Mouse (Mus musculus): ENCODE measurements around the gene Rab25. TPM values are rescaled to one million over a fixed set of nuclear protein-coding genes. Genes with fewer than 3 reads are reported as not detected.

Rab25 gene
- polyA plus RNA-seq, 1 experiment = 35.1 TPM

DNA sequence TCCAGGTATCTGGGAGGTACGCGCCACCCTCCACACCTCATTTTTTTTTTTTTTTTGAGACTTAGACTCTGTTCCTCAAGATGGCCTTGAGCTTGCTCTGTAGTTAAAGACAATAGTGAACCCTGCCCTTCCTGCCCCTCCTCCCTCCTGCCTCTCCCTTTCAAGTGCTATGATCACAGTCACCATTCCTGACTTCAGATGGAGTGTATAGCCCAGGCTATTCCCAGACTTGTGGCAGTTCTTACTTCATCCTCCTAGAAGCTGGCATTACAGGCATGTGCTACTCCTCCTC lies 33.1 kb downstream of the Rab25 start:
- Histone ChIP-seq H3K4me3 (ENCODE audit: low read depth, low read length) (no peak overlapping the region), H3K9me3 (replicated peaks; ENCODE audit: control insufficient read depth, insufficient read depth, low read length, poor library complexity, severe bottlenecking) (no peaks in the 10 kb centered on the region), H3K4me1 (ENCODE audit: control insufficient read depth, insufficient read depth, low read length) (peaks cover 33% of the 10 kb centered on the region), H3K27me3 (ENCODE audit: control insufficient read depth, insufficient read depth, low read length, poor library complexity, severe bottlenecking) (no peaks in the 10 kb centered on the region), H3K27ac (ENCODE audit: insufficient read depth, low read length) (no peak overlapping the region), H3K9ac (ENCODE audit: low read depth, poor library complexity, severe bottlenecking) (no peak overlapping the region), H3K36me3 (ENCODE audit: control insufficient read depth, insufficient read depth, low read length, poor library complexity, severe bottlenecking) (no peaks in the 10 kb centered on the region)
- TF ChIP-seq EP300 (IDR thresholded peaks at IDR 0.05; ENCODE audit: insufficient read depth, low read depth, low read length) (no peak), POLR2A (IDR thresholded peaks at IDR 0.05; ENCODE audit: insufficient read depth, low read length) (no peak), CTCF (IDR thresholded peaks at IDR 0.05; ENCODE audit: low read depth, low read length) (no peak)

DNA sequence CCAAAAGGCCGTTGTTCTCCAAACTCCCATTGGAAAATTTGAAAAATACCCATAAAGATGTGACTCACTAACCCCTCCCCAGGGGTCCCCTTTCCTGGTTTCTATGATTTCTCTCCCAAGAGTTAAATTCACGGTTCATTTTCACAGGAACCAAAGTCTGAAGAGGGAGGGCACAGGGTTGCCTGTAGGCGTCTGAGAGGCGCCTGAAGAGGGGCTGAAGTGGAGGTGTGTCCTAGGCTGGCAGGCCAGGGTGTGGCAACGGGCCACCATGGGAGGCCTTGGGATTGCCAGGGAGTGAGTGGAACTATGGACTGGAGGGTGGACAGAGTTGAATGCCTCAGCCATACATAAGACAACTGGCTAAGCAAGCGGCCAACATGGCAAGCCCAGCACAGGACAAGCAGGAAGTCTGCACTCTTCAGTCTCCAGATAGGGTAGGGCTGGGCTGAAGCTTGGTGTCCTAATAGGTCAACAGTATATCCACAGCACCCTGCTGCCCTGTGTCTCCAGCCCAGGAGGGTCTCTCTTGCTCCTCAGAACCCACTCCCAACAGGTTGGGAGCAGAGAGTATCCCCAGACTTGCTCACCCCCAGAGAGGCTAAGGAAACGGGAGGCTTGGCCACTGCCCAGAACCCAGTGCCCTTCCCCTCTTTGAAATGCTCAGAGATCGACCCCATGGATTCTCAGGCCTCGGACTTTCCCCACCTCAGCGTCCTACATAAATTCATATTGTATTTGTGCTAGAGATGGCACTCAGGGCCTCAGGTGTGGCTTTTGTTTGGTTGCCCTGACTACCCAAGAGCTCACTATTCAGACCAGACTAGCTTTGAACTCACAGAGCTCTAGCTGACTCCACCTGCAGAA lies 33.6 kb downstream of the Rab25 start:
- H3K9ac ChIP-seq (ENCODE audit: low read depth, poor library complexity, severe bottlenecking) = no peak overlapping the region
- no peak for TF ChIP-seq EP300 (IDR thresholded peaks at IDR 0.05; ENCODE audit: insufficient read depth, low read depth, low read length)
- TF ChIP-seq POLR2A (IDR thresholded peaks at IDR 0.05; ENCODE audit: insufficient read depth, low read length) = no peak
- TF ChIP-seq CTCF (IDR thresholded peaks at IDR 0.05; ENCODE audit: low read depth, low read length) = no peak
- H3K36me3 ChIP-seq (ENCODE audit: control insufficient read depth, insufficient read depth, low read length, poor library complexity, severe bottlenecking) = no peaks in the 10 kb centered on the region
- no peaks in the 10 kb centered on the region for H3K9me3 ChIP-seq (replicated peaks; ENCODE audit: control insufficient read depth, insufficient read depth, low read length, poor library complexity, severe bottlenecking)
- H3K4me3 ChIP-seq (ENCODE audit: low read depth, low read length) = no peak overlapping the region
- H3K4me1 ChIP-seq (ENCODE audit: control insufficient read depth, insufficient read depth, low read length) = peaks cover 33% of the 10 kb centered on the region
- H3K27ac ChIP-seq (ENCODE audit: insufficient read depth, low read length) = no peak overlapping the region
- H3K27me3 ChIP-seq (ENCODE audit: control insufficient read depth, insufficient read depth, low read length, poor library complexity, severe bottlenecking) = no peaks in the 10 kb centered on the region

DNA sequence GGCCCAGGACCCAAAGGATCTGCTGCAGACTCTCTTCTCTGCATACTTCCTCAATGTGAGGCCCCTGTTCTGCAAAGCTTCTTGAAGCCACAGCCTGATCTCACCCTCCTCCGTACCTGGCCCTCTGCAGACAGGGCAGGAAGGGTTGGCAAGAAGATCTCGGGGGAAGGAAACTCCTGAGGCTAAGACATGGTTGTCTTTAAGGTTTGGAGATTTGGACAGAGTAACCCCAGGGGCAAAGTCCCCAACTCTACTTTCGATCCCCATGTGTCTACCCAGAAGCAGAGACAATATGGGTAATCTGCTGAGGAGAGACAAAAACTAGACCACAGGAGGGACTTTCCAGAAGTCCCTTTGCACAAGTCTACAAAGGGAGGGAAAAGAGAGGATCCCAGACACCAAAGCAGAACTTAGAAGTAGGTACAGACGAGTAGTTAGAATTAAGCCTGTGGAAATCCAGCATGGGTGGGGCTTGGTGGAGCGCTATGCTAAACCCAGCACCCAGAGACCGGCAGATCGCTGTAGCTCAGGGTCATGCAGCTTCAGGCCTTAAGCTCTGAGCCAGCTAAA lies 34.5 kb downstream of the Rab25 start:
- Histone ChIP-seq H3K27me3 (ENCODE audit: control insufficient read depth, insufficient read depth, low read length, poor library complexity, severe bottlenecking) (no peaks in the 10 kb centered on the region), H3K4me3 (ENCODE audit: low read depth, low read length) (no peak overlapping the region), H3K27ac (ENCODE audit: insufficient read depth, low read length) (no peak overlapping the region), H3K36me3 (ENCODE audit: control insufficient read depth, insufficient read depth, low read length, poor library complexity, severe bottlenecking) (no peaks in the 10 kb centered on the region), H3K4me1 (ENCODE audit: control insufficient read depth, insufficient read depth, low read length) (peaks cover 33% of the 10 kb centered on the region), H3K9me3 (replicated peaks; ENCODE audit: control insufficient read depth, insufficient read depth, low read length, poor library complexity, severe bottlenecking) (no peaks in the 10 kb centered on the region), H3K9ac (ENCODE audit: low read depth, poor library complexity, severe bottlenecking) (no peak overlapping the region)
- TF ChIP-seq EP300 (IDR thresholded peaks at IDR 0.05; ENCODE audit: insufficient read depth, low read depth, low read length) (no peak), POLR2A (IDR thresholded peaks at IDR 0.05; ENCODE audit: insufficient read depth, low read length) (no peak), CTCF (IDR thresholded peaks at IDR 0.05; ENCODE audit: low read depth, low read length) (no peak)

DNA sequence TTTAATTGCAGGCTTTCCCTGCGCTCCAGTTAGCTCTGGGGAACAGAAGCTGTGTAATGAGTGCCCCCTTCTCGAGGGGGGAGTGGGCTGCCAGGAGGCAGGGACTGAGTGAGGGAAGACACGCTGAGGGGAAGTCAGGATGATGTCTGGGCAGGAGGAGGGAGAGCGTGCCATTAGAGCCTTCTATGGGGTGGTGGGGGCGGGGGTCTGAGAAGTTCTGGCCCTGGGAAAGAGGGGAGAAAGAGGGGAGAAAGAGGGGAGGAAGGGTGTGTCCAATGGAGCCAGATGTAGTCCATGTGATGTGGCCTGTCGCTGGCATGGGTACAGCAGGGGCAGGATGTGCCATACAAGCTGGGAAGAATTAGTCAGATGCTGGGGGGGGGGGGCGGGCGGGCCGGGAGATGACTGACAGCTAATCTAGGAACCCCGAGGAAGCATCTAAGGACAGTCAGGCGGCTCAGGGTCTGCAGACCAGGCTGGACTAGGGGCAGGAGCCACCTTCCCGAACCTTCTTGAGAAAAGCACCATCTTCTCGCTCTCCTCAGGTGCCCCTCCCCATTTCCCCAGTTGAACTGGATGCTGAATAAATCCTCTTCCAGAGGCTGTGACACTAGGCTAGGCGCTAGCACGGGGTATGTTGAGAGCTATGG lies 35.1 kb downstream of the Rab25 start:
- Histone ChIP-seq H3K4me3 (ENCODE audit: low read depth, low read length) (no peak overlapping the region), H3K9ac (ENCODE audit: low read depth, poor library complexity, severe bottlenecking) (no peak overlapping the region)

DNA sequence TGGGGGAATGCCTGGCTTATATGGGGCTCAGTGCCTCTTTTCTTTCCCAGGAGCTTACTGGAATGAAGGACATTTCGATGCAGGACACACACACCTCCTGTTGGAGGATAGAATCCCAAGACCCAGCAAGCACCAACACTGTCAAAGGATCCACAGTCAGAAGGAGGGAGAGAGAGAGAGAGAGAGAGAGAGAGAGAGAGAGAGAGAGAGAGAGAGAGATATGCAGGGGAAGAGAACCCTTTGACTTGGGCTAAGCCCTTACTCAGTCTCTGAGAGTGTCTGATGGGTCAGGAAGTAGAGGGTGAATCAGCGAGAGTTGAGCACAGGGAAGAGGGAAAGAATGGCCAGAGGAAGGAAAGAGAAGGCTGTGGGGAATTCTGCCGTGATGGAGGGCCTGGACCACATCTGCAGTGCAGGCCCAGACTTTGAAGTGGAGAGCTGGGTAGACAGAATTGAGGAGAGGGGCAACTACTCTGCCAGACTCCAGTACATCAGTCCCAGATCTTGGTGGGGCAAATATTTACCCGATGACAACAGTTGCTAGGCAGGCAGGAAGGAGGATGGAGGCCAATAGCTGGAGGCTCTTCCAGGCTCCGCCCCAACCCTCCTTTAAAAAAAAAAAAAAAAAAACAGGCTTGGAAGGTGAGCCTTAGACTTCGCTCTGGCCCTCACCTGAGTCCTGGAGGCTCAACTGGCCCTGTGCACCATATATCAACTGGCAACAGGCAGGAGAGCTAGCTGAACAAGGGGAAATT lies 35.8 kb downstream of the Rab25 start:
- Histone ChIP-seq H3K4me3 (ENCODE audit: low read depth, low read length) (no peak overlapping the region), H3K27ac (ENCODE audit: insufficient read depth, low read length) (peak overlapping the region; percentile 19; the same call in 1 of the 2 replicates), H3K9me3 (replicated peaks; ENCODE audit: control insufficient read depth, insufficient read depth, low read length, poor library complexity, severe bottlenecking) (no peaks in the 10 kb centered on the region), H3K4me1 (ENCODE audit: control insufficient read depth, insufficient read depth, low read length) (peaks cover 33% of the 10 kb centered on the region), H3K27me3 (ENCODE audit: control insufficient read depth, insufficient read depth, low read length, poor library complexity, severe bottlenecking) (no peaks in the 10 kb centered on the region), H3K36me3 (ENCODE audit: control insufficient read depth, insufficient read depth, low read length, poor library complexity, severe bottlenecking) (no peaks in the 10 kb centered on the region), H3K9ac (ENCODE audit: low read depth, poor library complexity, severe bottlenecking) (no peak overlapping the region)
- TF ChIP-seq CTCF (IDR thresholded peaks at IDR 0.05; ENCODE audit: low read depth, low read length) = no peak

More for the DNA sequence above, 35.1 kb downstream of the Rab25 start:
- Histone ChIP-seq H3K9me3 (replicated peaks; ENCODE audit: control insufficient read depth, insufficient read depth, low read length, poor library complexity, severe bottlenecking) (no peaks in the 10 kb centered on the region), H3K27me3 (ENCODE audit: control insufficient read depth, insufficient read depth, low read length, poor library complexity, severe bottlenecking) (no peaks in the 10 kb centered on the region), H3K36me3 (ENCODE audit: control insufficient read depth, insufficient read depth, low read length, poor library complexity, severe bottlenecking) (no peaks in the 10 kb centered on the region), H3K4me1 (ENCODE audit: control insufficient read depth, insufficient read depth, low read length) (peaks cover 33% of the 10 kb centered on the region), H3K27ac (ENCODE audit: insufficient read depth, low read length) (peak overlapping the region; percentile 19; the same call in 1 of the 2 replicates)
- no peak for TF ChIP-seq POLR2A (IDR thresholded peaks at IDR 0.05; ENCODE audit: insufficient read depth, low read length)
- TF ChIP-seq CTCF (IDR thresholded peaks at IDR 0.05; ENCODE audit: low read depth, low read length) = no peak
- no peak for TF ChIP-seq EP300 (IDR thresholded peaks at IDR 0.05; ENCODE audit: insufficient read depth, low read depth, low read length)

Data from ES-Bruce4 (cell line).